Mouse (Mus musculus): ENCODE data around the gene Gm20721.

DNA sequence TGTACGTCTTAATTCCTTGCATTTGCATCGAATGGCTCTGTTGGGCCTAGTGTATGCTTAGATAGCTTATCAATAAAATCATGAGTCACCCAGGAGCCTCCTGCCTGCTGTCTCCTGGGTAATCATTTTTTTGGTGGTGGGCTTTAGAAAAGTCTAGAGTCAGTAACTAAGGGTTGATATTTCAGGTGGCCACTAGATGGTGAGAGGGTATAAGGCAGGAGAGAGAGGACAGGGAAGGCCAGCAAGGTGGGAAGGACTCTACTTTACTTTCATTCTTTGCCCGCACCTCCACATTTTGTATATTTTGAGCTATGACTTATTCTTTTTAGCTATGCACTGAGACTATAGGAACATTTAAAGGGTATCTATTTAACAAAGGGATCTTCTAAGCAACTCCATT lies 38.6 kb downstream of the Gm20721 start:
- TF ChIP-seq POLR2A (IDR thresholded peaks at IDR 0.05; ENCODE audit: borderline replicate concordance, extremely low read depth, low read depth, low read length): no peak
- TF ChIP-seq CTCF (IDR thresholded peaks at IDR 0.05; ENCODE audit: insufficient read depth, low read length): no peak
